In genomic region chr3:98733724-98734123, GRCm38 (mm10) we compare ENCODE assay signal across 23 mouse cellular contexts. TPM values are rescaled to one million over a fixed set of nuclear protein-coding genes. Genes with fewer than 3 reads are reported as not detected.
"Had no signal": no experiment of that assay in that cellular context is flagged by ENCODE, and none has a peak within 500 bp of the region (broad histone marks: within the 10 kb centered on the region; RNA-seq: fewer than 3 reads in every experiment).

No protein-coding gene starts in this region.

- H3K4me3 ChIP-seq: neural tube, embryonic 15.5 days; stomach, embryonic 15.5 days had no signal

- H3K9ac ChIP-seq: neural tube, embryonic 15.5 days; stomach, embryonic 15.5 days had no signal

- H3K27me3 ChIP-seq: neural tube, embryonic 15.5 days; stomach, embryonic 15.5 days had no signal

- DNase-seq: retina, postnatal 1 day; right cerebral cortex, adult 18-20 months; right cerebral cortex, postnatal 14 days; right cerebral cortex, postnatal 25 days; right cerebral cortex, postnatal 4 days; spleen, adult 18-20 months; thymus, adult 18-20 months; thymus, adult 2 months; thymus, postnatal 14 days; thymus, postnatal 25 days; thymus, postnatal 36 days; thymus, postnatal 4 days had no signal

- H3K4me2 ChIP-seq: neural tube, embryonic 15.5 days; stomach, embryonic 15.5 days had no signal

- H3K4me1 ChIP-seq: neural tube, embryonic 15.5 days; stomach, embryonic 15.5 days had no signal

- H3K9me3 ChIP-seq: neural tube, embryonic 15.5 days; stomach, embryonic 15.5 days had no signal

- H3K36me3 ChIP-seq: neural tube, embryonic 15.5 days; stomach, embryonic 15.5 days had no signal

- H3K27ac ChIP-seq: neural tube, embryonic 15.5 days; stomach, embryonic 15.5 days; stomach, postnatal 0 days had no signal

RNA-seq across cellular contexts. Expression of gene Hsd3b2, which starts 9.4 kb away (rescaled TPM):
- polyA plus RNA-seq: neural tube, embryonic 14.5 days; stomach, embryonic 14.5 days; stomach, embryonic 16.5 days; stomach, postnatal 0 days; testis, adult 2 months; thymus, adult 2 months; thymus, postnatal 0 days; urinary bladder, adult 2 months had no signal

RNA-seq across cellular contexts. Expression of gene Hsd3b3, which starts 29.2 kb away (rescaled TPM):
- total RNA-seq: neutrophil, adult 5-6 weeks had no signal
- polyA plus RNA-seq: spleen, adult 2 months; stomach, embryonic 14.5 days; testis, adult 2 months; thymus, adult 2 months; thymus, postnatal 0 days; urinary bladder, adult 2 months had no signal
